Mouse (Mus musculus) layer of hippocampus, postnatal 14 days (tissue): ENCODE data around the gene Stil. TPM values are rescaled to one million over a fixed set of nuclear protein-coding genes. Genes with fewer than 3 reads are reported as not detected.

Experiments used
- DNase-seq, 2 experiments: peaks; one replicate each; pipeline ENCODE4 v3.0.0; 2021 to 2022; ENCODE audit warnings: low spot score in 2 of 2, mixed read lengths in 1 of 2
- total RNA-seq, 2 experiments: library from RNA; stranded (reverse); gene quantifications; 2 replicates each; pipeline ENCODE4 v1.2.3; 2021

The Stil gene
- total RNA-seq, 2 experiments from 2014 or later, result 0.78 to 0.98 TPM

DNA sequence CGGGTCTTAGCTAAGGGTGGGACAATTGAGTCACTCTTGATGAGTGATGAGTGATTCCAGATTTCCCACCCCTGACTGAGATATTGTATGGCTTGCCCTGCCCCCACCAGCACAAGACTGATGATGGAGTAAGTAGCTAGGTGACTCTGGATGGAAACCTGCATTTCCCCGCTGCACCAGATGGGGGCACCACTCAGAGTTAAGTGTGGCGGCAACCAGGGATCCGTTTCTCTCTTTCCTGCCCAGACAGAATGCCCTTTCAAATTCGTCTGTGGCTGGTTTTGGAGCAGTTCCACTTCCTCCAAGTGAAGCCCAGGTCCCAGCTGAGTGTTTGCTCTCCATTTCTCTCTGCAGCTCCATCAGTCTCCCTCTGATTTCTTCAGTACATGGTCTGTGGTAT is 47.8 kb downstream of the Stil start:
- DNase-seq, result peak; percentile 37 to 53

DNA sequence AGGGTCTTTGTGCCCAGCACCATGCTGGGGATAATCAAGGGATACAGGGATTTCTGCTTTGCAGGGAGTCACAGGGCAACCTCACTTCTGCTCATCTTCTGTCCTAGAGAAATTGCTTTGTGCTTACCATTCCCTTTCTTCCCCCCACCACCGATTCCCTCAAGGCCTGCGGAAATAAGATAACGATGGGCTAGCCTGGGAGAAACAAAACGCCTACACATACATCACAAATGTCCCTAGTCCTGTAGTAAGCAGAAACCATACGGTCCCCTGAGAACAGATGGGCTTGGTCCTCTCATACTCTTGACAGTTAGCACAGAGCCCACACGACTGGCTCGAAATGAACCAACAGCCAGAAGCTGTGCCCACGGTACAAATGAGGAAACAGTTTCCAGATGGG is 48.2 kb downstream of the Stil start:
- DNase-seq, result no peak

DNA sequence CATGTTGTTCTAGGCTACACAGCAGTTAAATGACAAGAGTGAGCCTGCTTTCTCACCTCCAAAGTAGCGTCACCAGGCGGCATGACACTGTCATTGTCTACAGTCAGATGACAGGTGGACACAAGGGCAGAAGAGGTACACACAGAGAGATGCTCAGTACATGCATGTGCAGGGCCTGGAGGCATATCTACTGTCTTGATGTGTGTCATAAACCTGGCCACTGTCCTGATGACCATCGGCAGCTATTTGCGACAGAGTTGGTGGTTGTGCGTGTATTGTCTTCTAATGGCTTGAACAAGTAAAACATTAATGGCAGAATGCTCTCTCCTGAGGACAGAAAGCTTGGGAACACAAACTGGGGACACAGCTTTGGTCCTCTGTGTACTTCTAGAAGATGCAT is 51.3 kb downstream of the Stil start:
- DNase-seq, result no peak

DNA sequence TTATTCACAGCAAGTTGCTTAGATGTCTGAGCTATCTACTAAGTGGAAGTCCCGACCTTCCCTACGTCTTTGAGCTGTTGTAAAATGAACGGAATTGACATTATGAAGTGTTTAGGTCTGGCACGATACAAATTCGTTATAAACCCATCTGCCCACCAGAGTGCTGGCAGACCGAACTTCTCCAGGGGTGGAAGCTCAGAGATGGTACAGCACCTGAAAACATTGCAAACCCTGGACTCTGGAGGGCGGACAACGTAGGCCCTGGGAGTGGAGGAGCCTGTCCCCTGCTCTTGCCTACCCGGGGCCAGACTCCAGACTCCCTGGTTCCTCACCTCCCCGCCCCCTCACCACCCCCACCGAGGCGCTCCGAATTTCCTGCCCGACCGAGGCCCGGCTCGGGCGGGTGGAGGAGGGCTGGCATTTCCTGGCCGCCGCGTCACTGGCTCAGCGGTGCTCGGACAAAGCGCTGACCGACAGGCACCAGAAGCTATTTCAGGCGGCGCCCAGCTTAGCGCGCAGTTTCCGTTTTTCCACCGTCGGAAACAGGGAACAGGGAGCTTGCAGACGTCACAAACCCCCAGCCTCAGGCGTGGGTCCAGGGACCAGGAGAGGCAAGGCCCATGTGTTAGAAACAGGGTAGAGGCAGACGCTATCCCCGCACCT is 52.5 kb downstream of the Stil start:
- DNase-seq, result peak in 1 of 2 experiments; percentile 19

DNA sequence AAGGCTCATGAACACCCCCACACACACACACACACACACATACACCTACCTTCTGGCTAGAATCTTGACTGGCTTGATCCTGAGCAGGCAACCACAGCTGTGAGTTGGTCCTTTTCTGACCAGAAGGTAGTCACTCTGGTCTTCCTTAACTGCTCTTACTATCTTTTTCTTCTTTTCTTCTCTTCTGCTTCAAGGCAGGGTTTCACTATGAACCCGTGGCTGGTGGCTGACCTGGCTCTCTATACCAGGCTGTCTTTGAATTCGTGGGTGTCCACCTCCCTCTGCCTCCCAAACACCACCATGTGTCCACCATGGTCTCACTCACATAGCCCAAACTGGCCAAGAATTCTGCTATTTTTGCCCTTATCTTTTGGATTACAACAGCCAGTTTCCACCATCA is 55.1 kb downstream of the Stil start:
- DNase-seq, result no peak

DNA sequence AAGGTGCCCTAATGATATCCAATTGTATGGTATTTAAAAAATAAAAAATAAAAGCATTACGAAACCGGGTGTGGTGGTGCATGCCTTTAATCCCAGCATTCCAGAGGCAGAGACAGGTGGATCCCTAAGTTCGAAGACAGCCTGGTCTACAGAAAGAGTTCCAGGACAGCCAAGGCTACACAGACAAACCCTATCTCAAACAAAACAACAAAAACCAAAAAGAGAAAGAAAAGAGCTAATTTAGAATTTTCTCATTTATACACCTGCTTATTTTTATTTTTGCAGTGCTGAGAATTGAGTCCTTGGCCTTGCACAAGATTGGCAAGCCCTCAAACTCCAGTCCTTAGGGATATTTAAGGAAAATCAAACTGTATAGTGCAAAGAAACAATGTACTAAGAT is 55.7 kb downstream of the Stil start:
- DNase-seq, result no peak

DNA sequence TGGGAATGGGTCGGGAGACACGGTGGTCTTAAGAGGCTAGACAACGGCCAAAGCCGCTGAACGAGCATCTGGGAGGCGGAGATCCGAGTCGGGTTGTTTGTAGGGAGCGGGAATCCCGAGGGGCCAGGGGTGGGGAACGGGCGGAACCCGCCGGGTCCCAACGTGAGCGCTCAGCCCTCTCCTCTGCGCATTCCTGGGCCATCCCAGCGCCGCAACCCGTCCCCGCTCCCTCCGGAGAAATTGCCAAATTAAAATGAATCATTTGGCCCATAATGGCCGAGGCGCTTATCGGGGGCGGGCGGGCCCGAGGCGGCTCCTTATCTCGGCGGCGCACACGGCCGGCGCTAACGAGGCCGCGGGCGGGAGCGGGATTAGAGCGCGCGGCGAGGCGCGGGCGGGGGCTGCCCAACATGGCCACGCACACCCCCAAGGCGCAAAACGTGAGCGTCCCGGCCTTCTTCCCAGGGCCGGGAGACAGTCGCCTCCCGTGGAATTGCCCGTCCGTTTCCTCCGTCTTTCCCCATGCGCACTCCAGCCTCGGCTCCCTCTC is 56.5 kb downstream of the Stil start, which contains the start of gene Tal1:
Gene Tal1, plus strand, starts transcription at position 56 of the 550 bp plus-strand sequence.
- DNase-seq, result peak in 1 of 2 experiments; percentile 6

DNA sequence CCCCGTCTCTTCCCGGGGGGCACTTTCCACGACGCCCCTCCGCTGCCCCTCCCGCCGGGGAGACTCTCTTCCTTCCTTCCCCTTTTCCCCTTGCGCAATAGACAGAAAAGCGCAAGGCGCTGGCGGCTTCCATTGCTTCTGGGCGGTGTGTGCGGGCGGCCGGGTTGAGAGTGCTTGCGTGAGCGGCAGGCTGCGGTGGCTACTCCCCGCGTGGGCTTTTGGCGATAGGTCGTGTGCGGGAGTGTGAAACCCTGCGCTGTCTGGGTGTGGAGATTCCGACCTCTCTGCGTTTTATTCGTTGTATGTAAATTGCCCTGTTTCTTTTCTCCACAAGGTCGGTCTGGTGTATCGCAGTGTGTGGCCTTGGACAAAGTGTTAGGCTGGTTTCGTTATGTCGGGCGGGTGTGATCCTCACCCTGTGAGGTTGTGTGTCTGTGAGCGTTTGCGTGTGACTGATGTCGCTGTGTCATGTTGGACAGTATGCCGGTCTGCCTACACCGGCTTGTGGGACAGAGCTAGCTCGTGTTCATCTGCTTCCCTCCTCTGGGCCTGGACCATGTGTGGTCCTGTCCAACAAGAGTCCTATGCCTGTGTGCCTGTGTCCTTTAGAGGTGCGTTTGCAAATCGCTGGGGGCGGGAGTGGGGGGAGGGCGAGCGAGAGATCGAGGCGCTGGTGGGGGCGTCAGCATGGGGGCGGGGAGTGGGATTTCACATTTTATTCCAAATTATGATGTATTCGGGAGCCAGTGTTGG is 57.1 kb downstream of the Stil start:
- DNase-seq, result peak; percentile 32 to 61

DNA sequence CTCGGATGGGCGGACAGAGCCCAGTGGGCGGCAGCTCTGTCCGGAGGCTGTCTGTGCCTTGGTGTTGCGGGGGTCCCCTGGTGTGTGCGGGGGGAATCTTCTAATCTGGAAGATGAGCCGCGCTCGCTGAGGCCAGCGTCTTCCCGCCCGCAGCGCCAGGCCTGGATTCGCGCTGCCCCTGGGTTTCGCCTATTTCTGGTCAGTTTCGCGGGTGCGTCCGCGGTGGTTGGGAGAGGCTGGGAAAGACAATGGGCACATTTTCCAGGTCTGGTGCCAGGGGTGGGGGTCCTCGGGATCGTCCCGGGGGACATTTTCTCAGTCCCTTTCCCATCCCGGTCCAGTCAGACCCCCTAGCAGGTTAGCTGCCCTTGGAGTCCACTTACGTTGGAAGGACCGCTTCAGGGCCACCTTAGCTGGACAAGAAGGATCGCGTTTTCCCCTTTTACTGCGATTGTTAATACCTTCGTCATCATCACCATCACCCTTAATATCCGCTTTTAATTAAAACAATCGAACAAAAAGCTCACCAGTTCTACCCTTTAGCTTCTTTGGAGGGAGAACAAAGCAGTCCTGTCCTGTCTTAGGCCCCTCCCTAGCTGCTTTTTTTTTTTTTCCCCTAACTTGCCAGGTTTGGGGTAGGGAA is 57.8 kb downstream of the Stil start:
- peak in 1 of 2 experiments; percentile 5 for DNase-seq

DNA sequence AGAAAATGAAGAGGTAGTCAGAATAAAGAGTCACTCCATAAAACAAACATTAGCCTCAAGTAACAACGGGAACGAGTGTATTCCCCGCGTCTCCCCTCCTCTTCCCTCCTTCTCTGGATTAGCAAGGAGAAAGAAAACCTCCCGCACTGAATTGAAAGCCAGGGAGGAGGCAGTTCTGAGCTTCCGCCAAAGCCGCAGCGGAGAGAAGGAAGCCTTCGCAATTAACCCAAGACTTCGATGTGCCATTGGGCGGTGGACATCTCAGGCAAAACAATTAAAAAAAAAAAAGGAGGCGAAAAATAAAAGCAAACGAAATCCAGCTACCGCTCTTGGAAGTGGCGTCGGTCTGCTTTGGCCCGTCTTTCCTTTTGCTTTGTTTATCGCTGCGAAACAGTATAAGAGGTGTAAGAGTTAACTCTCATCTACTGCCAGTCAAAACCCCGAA is 58.4 kb downstream of the Stil start:
- DNase-seq, result peak in 1 of 2 experiments; percentile 33

DNA sequence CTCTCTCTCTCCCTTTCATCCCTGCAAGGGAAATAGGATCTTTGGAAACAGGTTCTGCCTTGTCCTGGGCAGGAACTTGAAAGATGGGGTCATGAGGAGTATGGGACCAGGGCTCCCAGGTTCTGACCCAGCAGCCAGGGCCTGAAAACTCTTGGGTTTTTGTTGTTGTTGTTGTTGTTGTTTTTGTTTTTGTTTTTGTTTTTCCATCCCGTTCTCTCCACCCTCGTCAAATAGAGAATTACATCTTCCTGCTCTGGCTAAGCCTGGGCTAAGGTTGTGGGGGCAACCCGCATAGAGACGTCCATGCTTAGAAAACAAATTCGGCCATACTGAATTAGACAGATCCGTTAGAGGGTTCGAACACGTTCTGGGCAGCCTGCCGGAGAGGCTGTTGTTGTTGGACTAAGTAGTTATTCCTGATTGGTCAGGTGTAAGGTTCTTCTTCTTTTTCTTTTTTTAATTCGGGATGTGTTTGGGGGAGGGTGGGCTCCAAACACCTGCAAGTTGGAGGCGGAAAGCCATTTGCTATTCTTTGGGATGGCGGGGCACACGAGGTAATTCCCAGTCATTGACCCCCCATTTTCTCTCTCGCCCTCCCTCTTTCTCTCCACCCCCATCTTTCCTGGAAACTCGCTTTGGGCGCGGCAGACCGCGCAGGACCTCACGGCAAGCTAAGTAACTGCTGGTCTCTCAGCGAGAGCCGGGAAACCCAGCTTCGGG is 59.1 kb downstream of the Stil start:
- no peak for DNase-seq

DNA sequence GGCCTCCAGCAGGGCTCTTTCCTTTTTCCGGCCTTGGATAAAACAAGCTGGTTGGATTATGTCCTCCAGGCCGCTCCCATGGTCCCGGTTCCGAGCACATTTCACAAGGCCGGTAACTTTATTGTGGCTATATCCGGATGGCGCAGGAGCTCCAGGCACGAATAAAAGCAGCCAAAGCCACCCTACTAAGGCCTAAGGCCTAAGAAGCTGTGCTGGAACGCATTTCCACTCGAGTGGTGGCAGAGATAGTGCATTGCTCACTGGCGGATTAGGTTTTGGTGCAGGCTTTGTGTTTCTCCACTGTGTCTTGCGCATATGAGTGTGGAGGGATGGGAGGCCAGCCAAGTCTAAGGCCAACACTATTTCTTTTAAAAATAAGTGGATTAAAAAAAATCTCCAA is 59.9 kb downstream of the Stil start:
- DNase-seq, result no peak

DNA sequence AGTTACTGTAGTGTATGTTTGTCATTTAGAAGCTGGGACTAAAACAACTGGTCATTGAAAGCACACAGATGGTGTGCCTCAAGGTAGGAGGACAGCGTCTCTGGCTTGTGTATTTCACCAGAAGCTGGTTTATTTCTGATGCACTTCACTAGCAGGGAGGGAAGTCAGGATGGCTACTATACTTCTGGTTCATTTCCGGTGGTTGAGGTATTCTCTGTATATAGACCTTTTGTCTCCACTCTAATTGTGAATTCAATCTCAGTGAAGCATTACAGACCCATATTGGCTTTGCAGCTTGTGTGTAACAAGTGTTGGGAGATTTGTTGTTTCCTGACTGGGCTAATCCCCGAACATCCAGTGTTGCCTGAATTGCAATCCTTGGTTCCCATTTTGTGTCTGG is 60.8 kb downstream of the Stil start:
- no peak for DNase-seq

DNA sequence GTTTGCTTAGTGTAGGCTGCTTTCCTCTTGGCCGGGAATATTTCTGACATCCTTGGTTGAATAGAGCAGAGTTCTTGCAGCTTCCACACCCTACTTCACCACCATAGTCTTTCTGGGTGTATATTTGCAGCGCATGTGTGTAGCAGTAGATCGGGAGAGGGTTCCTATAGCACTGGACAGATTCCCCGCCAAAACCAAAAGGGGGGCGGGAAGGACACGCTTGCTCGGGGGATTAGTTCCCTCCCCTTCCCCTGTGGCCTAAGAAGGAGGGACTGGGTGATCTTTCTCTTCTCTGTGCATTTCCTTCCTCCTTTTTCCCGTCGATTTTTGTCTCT is 62.5 kb downstream of the Stil start:
- no peak for DNase-seq

DNA sequence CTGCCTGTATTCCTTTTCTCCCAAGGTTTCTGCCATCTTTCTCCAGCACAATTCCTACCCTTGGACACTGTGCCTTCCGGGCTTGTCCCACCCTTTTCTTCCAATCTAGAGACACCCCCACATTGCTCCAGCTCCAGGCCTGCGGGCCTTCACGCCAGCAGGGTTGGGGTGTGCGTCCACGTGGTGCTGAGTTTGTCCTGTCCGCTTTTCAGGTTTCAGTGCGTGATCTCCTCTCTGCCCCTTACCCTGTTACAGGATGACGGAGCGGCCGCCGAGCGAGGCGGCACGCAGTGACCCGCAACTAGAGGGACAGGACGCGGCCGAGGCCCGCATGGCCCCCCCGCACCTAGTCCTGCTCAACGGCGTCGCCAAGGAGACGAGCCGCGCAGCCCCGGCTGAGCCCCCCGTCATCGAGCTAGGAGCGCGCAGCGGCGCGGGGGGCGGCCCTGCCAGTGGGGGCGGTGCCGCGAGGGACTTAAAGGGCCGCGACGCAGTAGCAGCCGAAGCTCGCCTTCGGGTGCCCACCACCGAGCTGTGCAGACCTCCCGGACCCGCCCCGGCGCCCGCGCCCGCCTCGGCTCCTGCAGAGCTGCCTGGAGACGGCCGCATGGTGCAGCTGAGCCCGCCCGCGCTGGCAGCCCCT is 63.0 kb downstream of the Stil start:
- peak; percentile 23 to 29 for DNase-seq

DNA sequence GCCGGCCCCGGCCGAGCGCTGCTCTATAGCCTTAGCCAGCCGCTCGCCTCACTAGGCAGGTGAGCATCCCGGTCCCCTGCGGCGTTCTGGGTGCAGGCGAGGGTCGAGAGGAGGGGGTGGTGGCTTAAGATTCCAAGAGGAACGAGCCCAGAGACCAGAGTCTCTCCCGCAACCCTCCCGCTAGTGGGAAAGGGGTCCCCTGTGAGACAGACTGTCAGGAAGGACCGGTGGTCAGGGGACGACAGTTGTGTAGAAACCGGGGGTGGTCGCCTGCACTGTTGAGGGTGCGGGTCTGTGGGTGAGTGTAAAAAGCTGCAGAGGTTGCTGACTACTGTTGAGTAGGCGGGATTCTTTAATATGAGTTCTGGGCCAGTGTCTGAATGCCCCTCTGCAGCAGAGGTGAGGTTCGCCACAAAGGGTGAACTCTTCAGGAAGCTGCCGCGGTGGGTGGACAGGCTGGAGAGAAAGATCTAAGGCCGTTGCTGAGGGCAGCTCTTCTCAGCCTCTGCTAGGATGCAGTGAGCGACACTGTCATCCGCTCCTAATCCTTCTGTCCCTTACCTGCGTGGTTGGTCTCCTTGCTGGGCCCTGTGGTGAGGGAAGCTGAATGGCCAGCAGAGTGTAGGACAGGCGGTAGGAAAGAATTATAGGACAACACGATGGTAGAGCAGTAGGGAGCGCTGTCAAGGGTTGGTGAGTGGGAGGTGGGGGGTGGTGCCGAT is 63.7 kb downstream of the Stil start:
- no peak for DNase-seq

DNA sequence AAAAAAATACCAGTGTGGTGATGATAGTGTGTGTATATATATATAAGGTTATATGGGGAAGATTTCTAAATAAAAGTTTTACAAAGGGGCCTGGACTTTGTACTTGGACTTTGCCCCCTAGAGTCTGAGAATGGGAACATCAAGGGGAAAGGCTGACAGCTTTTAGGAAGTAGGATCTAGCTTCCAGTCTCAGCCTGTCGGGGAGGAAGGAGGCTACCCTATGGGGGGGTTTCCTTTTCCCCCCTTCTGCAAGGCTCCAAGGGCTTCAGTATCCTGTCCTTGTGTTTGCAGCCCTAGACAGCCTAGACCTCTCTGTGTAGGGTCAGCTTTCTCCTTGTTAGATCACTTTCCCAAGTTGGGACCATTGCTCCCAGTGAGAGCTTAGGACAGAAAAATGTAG is 71.7 kb downstream of the Stil start:
- no peak for DNase-seq

DNA sequence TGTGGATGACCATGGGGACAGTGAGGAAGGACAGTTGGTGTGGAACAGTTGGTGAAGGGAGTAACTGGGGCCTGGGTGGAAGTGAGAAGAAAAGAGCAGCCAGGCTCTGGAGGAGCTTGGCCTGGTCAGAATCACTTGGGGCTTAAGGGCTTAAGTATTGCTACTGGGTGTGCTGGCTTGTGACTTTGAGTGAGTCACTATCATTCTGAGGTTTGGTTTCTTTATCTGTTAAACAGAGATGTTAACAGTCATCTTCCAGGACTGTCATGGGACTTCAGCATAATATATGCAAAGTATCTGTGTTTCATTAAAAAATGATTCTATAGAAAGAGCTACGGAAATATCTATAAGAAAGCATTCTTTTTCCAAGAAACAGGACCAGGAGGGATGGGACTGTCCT is 74.8 kb downstream of the Stil start:
- DNase-seq, result no peak

DNA sequence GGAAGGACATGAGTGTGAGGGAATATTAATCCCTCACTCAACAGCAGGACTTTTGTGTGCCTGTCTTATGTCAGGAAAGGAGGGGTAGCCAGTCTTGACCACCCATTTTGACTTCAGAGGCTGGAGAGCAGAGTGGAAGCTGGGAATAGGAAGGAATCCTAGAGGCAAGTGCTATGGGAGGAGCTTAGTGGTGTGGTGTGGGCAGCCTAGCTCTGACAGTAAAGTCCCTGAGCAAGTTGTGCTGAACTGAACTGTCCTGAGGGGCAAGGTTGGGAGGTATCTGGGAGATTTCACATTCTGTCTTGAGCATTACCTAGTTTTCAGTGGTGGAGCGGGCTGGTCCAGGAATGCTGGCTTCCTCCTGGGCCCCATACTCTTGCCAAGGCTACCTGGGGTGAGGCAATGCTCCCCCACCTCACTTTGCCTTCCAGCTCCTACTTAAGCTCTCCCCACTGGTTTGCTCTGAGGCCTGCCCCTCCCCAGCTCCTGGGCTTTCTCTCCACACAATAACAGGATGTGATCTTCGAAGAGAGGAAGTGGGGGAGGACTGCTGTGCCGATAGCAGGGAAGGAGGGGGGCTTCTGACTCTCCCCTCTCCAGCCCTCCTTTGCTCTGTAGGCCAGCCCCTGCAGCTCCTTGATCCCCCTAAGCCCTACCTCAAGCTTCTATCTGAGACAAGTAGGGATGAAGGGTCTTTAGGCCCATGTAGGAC is 75.4 kb downstream of the Stil start:
- no peak for DNase-seq
